Mouse (Mus musculus): ENCODE data around the gene Sdha. TPM values are rescaled to one million over a fixed set of nuclear protein-coding genes. Genes with fewer than 3 reads are reported as not detected.

Gene Sdha
- total RNA-seq, 2 experiments from 2014 or later, result 720 to 882 TPM

GRCm38 (mm10) chr13:74305380-74305779 lies 44.7 kb downstream of the Sdha start:
- no peak for DNase-seq (ENCODE audit: low spot score in 2 of 2)

- no peak for DNase-seq (ENCODE audit: low spot score in 2 of 2)
These were observed 47.7 kb downstream of the Sdha start for GRCm38 (mm10) chr13:74302050-74303037.

GRCm38 (mm10) chr13:74301607-74301984 lies 48.5 kb downstream of the Sdha start:
- DNase-seq (ENCODE audit: low spot score in 2 of 2), result no peak

- DNase-seq (ENCODE audit: low spot score in 2 of 2), result peak; percentile 71 to 76
These were observed 49.0 kb downstream of the Sdha start for GRCm38 (mm10) chr13:74300925-74301606.

- no peak for DNase-seq (ENCODE audit: low spot score in 2 of 2)
These were observed 53.7 kb downstream of the Sdha start for GRCm38 (mm10) chr13:74296376-74296775.

GRCm38 (mm10) chr13:74292167-74292566 lies 57.9 kb downstream of the Sdha start, which contains the start of gene Ahrr:
TSS of gene Ahrr (minus strand) at chr13:74292331.
- DNase-seq (ENCODE audit: low spot score in 2 of 2), result peak; percentile 57 to 68

GRCm38 (mm10) chr13:74289646-74290045 lies 60.4 kb downstream of the Sdha start:
- DNase-seq (ENCODE audit: low spot score in 2 of 2), result no peak

- DNase-seq (ENCODE audit: low spot score in 2 of 2), result no peak
These were observed 67.8 kb downstream of the Sdha start for GRCm38 (mm10) chr13:74282299-74282698.

- DNase-seq (ENCODE audit: low spot score in 2 of 2), result no peak
These were observed 74.4 kb downstream of the Sdha start for GRCm38 (mm10) chr13:74275726-74276125.

Other genes with a start within 250 kb of the Sdha start
- gene Slc9a3, start 228.8 kb downstream of the Sdha start, total RNA-seq (2021), result under 1 TPM; 0.73 to 0.99 TPM
- gene Exoc3, start 141.5 kb downstream of the Sdha start, total RNA-seq (2021), result 10 to 100 TPM; 61.8 to 70.6 TPM
- gene Ahrr, start 57.9 kb downstream of the Sdha start, total RNA-seq (2021), result 1 to 10 TPM; 2.0 to 2.6 TPM
- 100 to 1,000 TPM; 112 to 165 TPM for gene Pdcd6, start 32.7 kb downstream of the Sdha start, total RNA-seq (2021)
- gene Ccdc127, start within 50 bp of the Sdha start, total RNA-seq (2021), result 10 to 100 TPM; 55.4 to 66.8 TPM
- under 1 TPM; 0.36 to 0.45 TPM for gene Lrrc14b, start 13.7 kb upstream of the Sdha start, total RNA-seq (2021)
- 1 to 10 TPM; 2.2 to 2.6 TPM for gene Zfp72, start 40.6 kb upstream of the Sdha start, total RNA-seq (2021)
- gene Ftl1-ps1, start 49.4 kb upstream of the Sdha start, total RNA-seq (2021), result 1,000 to 10,000 TPM; 1,315 to 1,788 TPM
- gene Zfp825, start 143.7 kb upstream of the Sdha start, total RNA-seq (2021), result 1 to 10 TPM; 8.1 to 8.4 TPM